Mouse (Mus musculus): ENCODE data around the gene Phf13.
A peak's percentile ranks its signal among the peaks of the same experiment; 100 is the strongest.

Phf13 gene

GRCm38 (mm10) chr4:152013036-152013813 is 17.2 kb upstream of the Phf13 start:
- DNase-seq (ENCODE audit: low spot score), result no peak

GRCm38 (mm10) chr4:152012109-152012508 is 16.1 kb upstream of the Phf13 start:
- DNase-seq (ENCODE audit: low spot score), result no peak

- peak; percentile 67 for DNase-seq (ENCODE audit: low spot score)
These were observed 15.2 kb upstream of the Phf13 start for GRCm38 (mm10) chr4:152011171-152011760.

DNA sequence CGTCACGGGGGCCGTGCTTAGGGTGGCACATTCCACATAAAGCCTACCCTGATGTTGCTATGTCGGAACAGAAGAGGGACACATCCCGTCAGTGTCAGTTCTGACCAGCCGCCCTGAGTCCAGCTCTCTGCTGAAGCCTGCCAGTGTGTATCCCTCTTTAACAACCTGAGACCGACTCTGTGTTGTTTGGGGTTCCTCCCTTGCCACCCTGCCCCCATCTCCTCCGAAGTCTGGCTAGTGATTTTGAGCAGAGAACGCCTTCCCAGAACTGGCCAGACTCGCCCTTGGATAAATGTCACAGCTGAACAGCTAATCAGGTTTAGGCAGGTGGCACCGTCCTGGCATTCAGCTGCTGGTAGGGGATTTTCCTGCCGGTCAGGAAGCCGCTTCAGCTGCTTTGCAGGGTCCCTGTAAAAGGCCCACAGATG is 14.7 kb upstream of the Phf13 start:
- no peak for DNase-seq (ENCODE audit: low spot score)

- DNase-seq (ENCODE audit: low spot score), result peak; percentile 77
These were observed 14.1 kb upstream of the Phf13 start for GRCm38 (mm10) chr4:152010091-152010706.

- DNase-seq (ENCODE audit: low spot score), result peak; percentile 43
These were observed 13.3 kb upstream of the Phf13 start for GRCm38 (mm10) chr4:152009076-152010051.

GRCm38 (mm10) chr4:152008622-152009075 is 12.6 kb upstream of the Phf13 start, which contains the start of gene Klhl21:
TSS of gene Klhl21 (plus strand) at chr4:152008803.
- DNase-seq (ENCODE audit: low spot score), result peak; percentile 96

- DNase-seq (ENCODE audit: low spot score), result no peak
These were observed 12.1 kb upstream of the Phf13 start for GRCm38 (mm10) chr4:152008148-152008500.

- peak; percentile 59 for DNase-seq (ENCODE audit: low spot score)
These were observed 11.6 kb upstream of the Phf13 start for GRCm38 (mm10) chr4:152007481-152008147.

DNA sequence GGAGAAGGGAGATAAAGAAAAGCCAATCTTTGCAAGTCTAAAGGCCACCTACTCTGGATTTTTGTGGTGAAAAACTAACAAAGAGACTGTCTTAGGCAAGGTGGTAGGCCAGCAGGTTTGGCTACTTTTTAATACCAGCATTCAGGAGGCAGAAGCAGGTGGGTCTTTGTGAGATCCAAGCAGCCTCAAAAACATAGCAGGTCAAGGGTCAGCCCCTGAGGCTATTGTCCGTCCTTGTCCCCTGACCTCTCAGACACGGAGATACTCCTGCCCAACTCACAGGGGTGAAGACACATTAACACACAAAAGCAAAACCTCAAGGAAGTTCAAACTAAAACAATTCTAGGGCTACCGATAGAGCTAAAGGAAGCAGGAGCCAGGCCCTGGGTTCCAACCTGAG is 10.8 kb upstream of the Phf13 start:
- DNase-seq (ENCODE audit: low spot score), result no peak

- DNase-seq (ENCODE audit: low spot score), result no peak
These were observed 10.1 kb upstream of the Phf13 start for GRCm38 (mm10) chr4:152006137-152006536.

- no peak for DNase-seq (ENCODE audit: low spot score)
These were observed 6.0 kb upstream of the Phf13 start for GRCm38 (mm10) chr4:152002063-152002462.

GRCm38 (mm10) chr4:152001335-152001734 is 5.3 kb upstream of the Phf13 start:
- DNase-seq (ENCODE audit: low spot score), result no peak

DNA sequence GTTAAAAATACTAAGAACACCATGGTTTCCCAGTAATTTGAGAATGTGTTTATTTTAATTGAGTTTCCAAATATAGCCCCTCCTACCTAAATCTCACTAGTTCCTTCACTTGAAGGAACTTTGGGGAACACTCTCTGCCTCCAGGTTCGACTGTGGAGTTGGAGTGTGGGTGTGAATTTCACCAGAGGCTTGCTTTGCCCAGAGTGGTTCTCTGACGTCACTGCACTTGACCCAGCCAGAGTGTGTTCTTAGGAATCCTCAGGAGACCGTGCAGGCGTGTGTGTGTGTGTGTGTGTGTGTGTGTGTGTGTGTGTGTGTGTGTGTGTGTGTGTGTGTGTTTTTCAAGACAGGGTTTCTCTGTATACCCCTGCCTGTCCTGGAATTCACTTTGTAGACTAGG is 4.8 kb upstream of the Phf13 start:
- peak; percentile 84 for DNase-seq (ENCODE audit: low spot score)

DNA sequence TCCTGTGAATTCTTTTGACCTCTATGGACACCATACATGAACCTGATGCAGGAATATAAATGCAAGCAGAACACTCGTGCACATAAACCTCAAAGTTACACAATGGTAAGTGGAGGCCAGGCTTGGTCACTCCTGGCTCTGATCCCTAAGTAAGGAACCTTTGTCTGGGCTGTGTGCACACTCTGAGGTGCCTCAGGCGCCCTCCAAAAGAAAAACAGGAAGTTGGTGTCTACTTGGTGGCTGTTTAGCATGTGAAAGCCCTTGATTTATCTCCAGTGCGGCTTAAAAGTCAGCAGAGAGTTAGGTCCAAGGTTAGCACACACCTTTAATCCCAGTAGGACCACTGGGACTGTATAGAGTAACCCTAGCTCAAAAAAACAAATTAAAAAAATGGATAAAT is 3.4 kb upstream of the Phf13 start:
- DNase-seq (ENCODE audit: low spot score), result peak; percentile 32

GRCm38 (mm10) chr4:151997701-151998100 is 1.6 kb upstream of the Phf13 start:
- DNase-seq (ENCODE audit: low spot score), result no peak

DNA sequence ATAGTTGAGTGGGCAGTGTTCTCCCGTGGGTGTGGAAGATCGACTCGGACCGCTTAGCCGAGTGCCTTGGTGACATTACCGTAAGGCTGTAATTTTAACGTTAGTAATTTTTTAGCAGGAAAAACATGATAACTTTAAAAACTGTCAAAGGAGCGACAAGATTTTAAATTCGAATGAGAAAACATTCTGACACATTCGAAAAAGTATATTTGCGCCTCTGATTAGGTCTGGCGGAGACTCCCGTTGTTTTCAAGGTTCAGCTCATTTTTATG is 829 bp upstream of the Phf13 start:
- no peak for DNase-seq (ENCODE audit: low spot score)

GRCm38 (mm10) chr4:151995371-151996172 is 486 bp downstream of the Phf13 start:
- no peak for DNase-seq (ENCODE audit: low spot score)

- no peak for DNase-seq (ENCODE audit: low spot score)
These were observed 1.6 kb downstream of the Phf13 start for GRCm38 (mm10) chr4:151994228-151995171.

- DNase-seq (ENCODE audit: low spot score), result no peak
These were observed 3.0 kb downstream of the Phf13 start for GRCm38 (mm10) chr4:151993035-151993434.

Measured in lung, postnatal 25 days (tissue).